Mouse (Mus musculus) heart, embryonic 12.5 days (tissue): Measurements from ENCODE around the gene Slc25a17. TPM values are rescaled to one million over a fixed set of nuclear protein-coding genes. Genes with fewer than 3 reads are reported as not detected.

Source experiments
- ATAC-seq: fragments of 200-750 bp; cut with Nextera tagmentation; 2 replicates; pipeline ENCODE4 v1.8.0; 2017; ENCODE audit warnings: moderate TSS enrichment, moderate library complexity; ENCODE audit not compliant: insufficient number of reproducible peaks, low FRiP score
- H3K27ac ChIP-seq: fragments of 300-500 bp; sonication (generic); 2 replicates; pipeline ENCODE4 v1.5.1; 2016; ENCODE audit warnings: mild to moderate bottlenecking, moderate library complexity; ENCODE audit not compliant: poor library complexity, severe bottlenecking
- H3K27me3 ChIP-seq: fragments of 300-500 bp; sonication (generic); replicated peaks from 2 replicates; pipeline ENCODE4 v1.6.1; 2016; ENCODE audit warnings: mild to moderate bottlenecking, moderate library complexity
- H3K36me3 ChIP-seq: fragments of 300-500 bp; sonication (generic); 2 replicates; pipeline ENCODE4 v1.6.1; 2016; ENCODE audit warnings: mild to moderate bottlenecking, moderate library complexity
- H3K4me1 ChIP-seq: fragments of 300-500 bp; sonication (generic); replicated peaks from 2 replicates; pipeline ENCODE4 v1.6.1; 2016; ENCODE audit warnings: mild to moderate bottlenecking
- H3K4me2 ChIP-seq: fragments of 300-500 bp; sonication (generic); 2 replicates; pipeline ENCODE4 v1.6.1; 2016; ENCODE audit warnings: mild to moderate bottlenecking, moderate library complexity
- H3K4me3 ChIP-seq: fragments of 300-500 bp; sonication (generic); 2 replicates; pipeline ENCODE4 v1.5.1; 2016; ENCODE audit warnings: mild to moderate bottlenecking
- H3K9ac ChIP-seq: fragments of 300-500 bp; sonication (generic); 2 replicates; pipeline ENCODE4 v1.6.1; 2016; ENCODE audit warnings: mild to moderate bottlenecking, moderate library complexity
- H3K9me3 ChIP-seq: fragments of 300-500 bp; sonication (generic); replicated peaks from 2 replicates; pipeline ENCODE4 v1.6.1; 2016; ENCODE audit warnings: mild to moderate bottlenecking, moderate library complexity
- WGBS: fragments of 180-500 bp; shearing (Covaris S2); methylation state at CpG from one replicate; pipeline ENCODE4 v1.1.7; 2016; 5-methylcytosine and 5-hydroxymethylcytosine counted together
- polyA plus RNA-seq: library from polyadenylated mRNA; unstranded; fragments of >200 nt; fragmentation: Nextera tagmentation; extraction: Ambion mirVana; gene quantifications from 2 replicates; pipeline ENCODE4 v1.2.1, GENCODE M21; 2016

Slc25a17 gene
- polyA plus RNA-seq, 1 experiment from 2014 or later: 54.1 TPM

GRCm38 (mm10) chr15:81320137-81320536 is 40.5 kb downstream of the Slc25a17 start:
- Histone ChIP-seq H3K27me3 (no peaks in the 10 kb centered on the region), H3K36me3 (peaks cover 75% of the 10 kb centered on the region), H3K9ac (no peak overlapping the region), H3K4me3 (no peak overlapping the region), H3K27ac (no peak overlapping the region), H3K4me1 (no peaks in the 10 kb centered on the region), H3K4me2 (no peak overlapping the region), H3K9me3 (peaks cover 6% of the 10 kb centered on the region; the same call in 1 of the 2 replicates)
- no peak for ATAC-seq
- WGBS: 86% methylated on average over 3 of the region's 3 CpGs

GRCm38 (mm10) chr15:81319462-81319861 is 41.1 kb downstream of the Slc25a17 start:
- Histone ChIP-seq H3K4me1 (no peaks in the 10 kb centered on the region), H3K9ac (no peak overlapping the region), H3K27me3 (no peaks in the 10 kb centered on the region), H3K9me3 (peaks cover 6% of the 10 kb centered on the region; the same call in 1 of the 2 replicates), H3K4me2 (no peak overlapping the region), H3K36me3 (peaks cover 74% of the 10 kb centered on the region), H3K27ac (no peak overlapping the region), H3K4me3 (no peak overlapping the region)
- ATAC-seq: no peak
- WGBS: 92% methylated on average over 9 of the region's 9 CpGs

DNA sequence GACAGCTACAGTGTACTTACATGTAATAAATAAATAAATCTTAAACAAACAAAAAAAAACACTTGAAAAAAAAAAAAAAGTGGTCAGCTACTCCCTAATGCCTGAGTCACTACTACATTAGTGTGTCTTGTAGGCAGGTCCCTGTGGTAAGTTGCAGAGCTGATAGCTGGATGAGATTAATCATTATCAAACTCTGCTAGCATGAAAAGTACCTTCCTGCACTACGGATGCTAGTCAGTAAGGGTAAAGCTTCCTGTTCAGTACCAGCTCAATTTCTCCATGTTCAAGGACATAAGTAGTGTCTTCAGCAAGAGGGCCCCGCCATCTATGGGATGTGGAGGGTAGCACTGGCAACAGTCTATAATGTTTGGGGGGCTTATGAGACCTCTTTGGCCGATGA is 46.7 kb downstream of the Slc25a17 start:
- Histone ChIP-seq H3K4me2 (no peak overlapping the region), H3K36me3 (peaks cover 39% of the 10 kb centered on the region), H3K9me3 (peaks cover 3% of the 10 kb centered on the region; the same call in 1 of the 2 replicates), H3K4me3 (no peak overlapping the region), H3K4me1 (no peaks in the 10 kb centered on the region), H3K27me3 (no peaks in the 10 kb centered on the region), H3K9ac (no peak overlapping the region), H3K27ac (no peak overlapping the region)
- no peak for ATAC-seq
- 83% methylated on average over 3 of the region's 3 CpGs for WGBS

GRCm38 (mm10) chr15:81311026-81311425 is 49.6 kb downstream of the Slc25a17 start:
- peaks cover 12% of the 10 kb centered on the region for H3K36me3 ChIP-seq
- H3K9ac ChIP-seq: no peak overlapping the region
- no peaks in the 10 kb centered on the region for H3K4me1 ChIP-seq
- 75% methylated on average over 6 of the region's 6 CpGs for WGBS
- no peak for ATAC-seq
- H3K4me2 ChIP-seq: no peak overlapping the region
- H3K9me3 ChIP-seq: no peaks in the 10 kb centered on the region
- no peaks in the 10 kb centered on the region for H3K27me3 ChIP-seq
- no peak overlapping the region for H3K4me3 ChIP-seq
- no peak overlapping the region for H3K27ac ChIP-seq

DNA sequence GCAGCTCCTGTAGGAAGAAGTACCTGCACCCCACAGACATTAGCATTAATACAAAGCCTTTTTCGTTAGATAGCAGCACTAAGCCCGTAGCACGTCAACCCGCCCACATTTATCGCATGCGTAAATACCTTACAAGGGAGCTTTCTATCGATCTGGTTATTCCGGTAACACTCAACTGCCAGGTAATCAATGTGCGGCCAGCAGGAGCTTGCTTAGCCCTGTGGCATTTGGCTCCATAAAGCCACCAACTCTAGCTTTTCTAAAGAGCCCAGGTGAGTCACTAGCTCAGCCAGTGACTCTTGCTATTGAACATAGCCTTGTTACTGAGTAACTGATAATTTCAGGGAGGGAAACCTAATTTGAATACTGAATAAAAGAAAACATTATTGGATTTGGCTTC is 50.3 kb downstream of the Slc25a17 start:
- Histone ChIP-seq H3K4me3 (no peak overlapping the region), H3K4me2 (no peak overlapping the region), H3K27ac (no peak overlapping the region), H3K36me3 (peaks cover 9% of the 10 kb centered on the region; the same call in 1 of the 2 replicates), H3K4me1 (no peaks in the 10 kb centered on the region), H3K9me3 (no peaks in the 10 kb centered on the region), H3K9ac (no peak overlapping the region), H3K27me3 (no peaks in the 10 kb centered on the region)
- no peak for ATAC-seq
- 89% methylated on average over 9 of the region's 9 CpGs for WGBS

DNA sequence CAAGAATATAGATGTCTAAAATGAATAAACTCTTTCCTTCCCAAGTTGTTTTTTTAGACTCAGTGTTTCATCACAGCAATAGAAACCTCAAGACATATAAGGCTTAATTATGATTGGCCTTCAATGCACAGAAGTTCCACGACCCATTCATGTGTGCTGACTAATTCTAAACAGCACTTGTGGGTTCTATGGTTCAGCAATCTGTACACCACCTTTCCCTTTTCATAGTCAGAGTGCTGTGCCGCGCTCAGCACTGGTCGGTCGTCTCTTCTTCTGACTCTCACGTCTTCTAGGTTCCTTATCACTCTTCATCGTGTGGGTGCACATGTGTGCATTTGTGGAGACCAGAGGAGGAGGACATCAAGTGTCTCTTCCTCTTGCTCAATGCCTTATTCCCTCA is 52.6 kb downstream of the Slc25a17 start:
- Histone ChIP-seq H3K4me1 (no peaks in the 10 kb centered on the region), H3K4me3 (no peak overlapping the region), H3K27me3 (no peaks in the 10 kb centered on the region), H3K4me2 (no peak overlapping the region), H3K27ac (no peak overlapping the region), H3K9ac (no peak overlapping the region), H3K36me3 (peaks cover 5% of the 10 kb centered on the region; the same call in 1 of the 2 replicates), H3K9me3 (peaks cover under 1% of the 10 kb centered on the region; the same call in 1 of the 2 replicates)
- 88% methylated on average over 7 of the region's 7 CpGs for WGBS
- ATAC-seq: no peak

DNA sequence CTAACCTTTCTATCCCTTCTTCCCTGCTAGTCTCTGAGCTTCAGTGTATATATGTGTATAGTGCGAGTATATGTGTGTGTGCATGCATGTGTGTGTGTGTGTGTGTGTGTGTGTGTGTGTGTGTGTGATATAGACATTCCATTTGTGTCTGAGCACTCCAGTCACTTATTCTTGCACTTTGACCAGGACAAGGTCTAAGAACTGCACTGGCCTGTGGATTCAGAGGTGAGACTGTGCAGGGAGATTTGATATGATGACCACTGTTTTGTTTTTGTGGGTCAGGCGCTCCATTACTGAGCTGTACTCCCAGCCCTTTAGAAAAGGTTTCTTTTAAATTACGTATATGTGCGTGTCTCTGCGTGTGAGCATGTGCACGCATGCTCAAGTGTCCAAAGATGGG is 54.1 kb downstream of the Slc25a17 start:
- H3K9ac ChIP-seq: no peak overlapping the region
- H3K4me2 ChIP-seq: no peak overlapping the region
- no peaks in the 10 kb centered on the region for H3K4me1 ChIP-seq
- H3K9me3 ChIP-seq: peaks cover 7% of the 10 kb centered on the region; the same call in 1 of the 2 replicates
- H3K27me3 ChIP-seq: no peaks in the 10 kb centered on the region
- ATAC-seq: no peak
- WGBS: 91% methylated on average over 6 of the region's 6 CpGs
- H3K27ac ChIP-seq: no peak overlapping the region
- no peak overlapping the region for H3K4me3 ChIP-seq
- no peaks in the 10 kb centered on the region for H3K36me3 ChIP-seq

DNA sequence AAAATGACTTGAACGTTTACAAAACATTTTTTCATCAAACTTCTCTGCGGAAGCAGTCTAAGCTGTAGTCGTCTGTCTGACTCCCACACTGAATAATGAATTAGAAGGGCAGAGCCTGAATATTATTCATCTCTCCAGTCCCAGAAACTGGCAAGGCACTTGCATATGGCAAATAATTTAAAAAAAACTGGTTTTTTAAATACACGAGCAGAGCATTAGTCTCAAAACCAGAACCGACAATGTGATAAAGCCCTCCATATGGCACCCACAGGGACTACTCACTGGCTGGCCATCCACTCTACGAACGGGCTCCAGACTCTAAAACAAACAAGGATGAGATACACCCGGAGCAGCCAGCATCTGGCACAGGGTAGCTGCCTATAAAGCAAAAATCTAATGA is 55.6 kb downstream of the Slc25a17 start:
- H3K36me3 ChIP-seq: no peaks in the 10 kb centered on the region
- no peak overlapping the region for H3K4me3 ChIP-seq
- no peak for ATAC-seq
- H3K27me3 ChIP-seq: no peaks in the 10 kb centered on the region
- H3K4me1 ChIP-seq: no peaks in the 10 kb centered on the region
- 65% methylated on average over 8 of the region's 8 CpGs for WGBS
- H3K27ac ChIP-seq: no peak overlapping the region
- no peak overlapping the region for H3K9ac ChIP-seq
- H3K9me3 ChIP-seq: peaks cover 7% of the 10 kb centered on the region; the same call in 1 of the 2 replicates
- no peak overlapping the region for H3K4me2 ChIP-seq

GRCm38 (mm10) chr15:81304006-81304405 is 56.6 kb downstream of the Slc25a17 start:
- H3K36me3 ChIP-seq: no peaks in the 10 kb centered on the region
- ATAC-seq: no peak
- H3K4me2 ChIP-seq: no peak overlapping the region
- H3K4me1 ChIP-seq: no peaks in the 10 kb centered on the region
- no peak overlapping the region for H3K27ac ChIP-seq
- H3K9me3 ChIP-seq: peaks cover 7% of the 10 kb centered on the region; the same call in 1 of the 2 replicates
- no peaks in the 10 kb centered on the region for H3K27me3 ChIP-seq
- H3K9ac ChIP-seq: no peak overlapping the region
- WGBS: 91% methylated on average over 7 of the region's 7 CpGs
- no peak overlapping the region for H3K4me3 ChIP-seq

DNA sequence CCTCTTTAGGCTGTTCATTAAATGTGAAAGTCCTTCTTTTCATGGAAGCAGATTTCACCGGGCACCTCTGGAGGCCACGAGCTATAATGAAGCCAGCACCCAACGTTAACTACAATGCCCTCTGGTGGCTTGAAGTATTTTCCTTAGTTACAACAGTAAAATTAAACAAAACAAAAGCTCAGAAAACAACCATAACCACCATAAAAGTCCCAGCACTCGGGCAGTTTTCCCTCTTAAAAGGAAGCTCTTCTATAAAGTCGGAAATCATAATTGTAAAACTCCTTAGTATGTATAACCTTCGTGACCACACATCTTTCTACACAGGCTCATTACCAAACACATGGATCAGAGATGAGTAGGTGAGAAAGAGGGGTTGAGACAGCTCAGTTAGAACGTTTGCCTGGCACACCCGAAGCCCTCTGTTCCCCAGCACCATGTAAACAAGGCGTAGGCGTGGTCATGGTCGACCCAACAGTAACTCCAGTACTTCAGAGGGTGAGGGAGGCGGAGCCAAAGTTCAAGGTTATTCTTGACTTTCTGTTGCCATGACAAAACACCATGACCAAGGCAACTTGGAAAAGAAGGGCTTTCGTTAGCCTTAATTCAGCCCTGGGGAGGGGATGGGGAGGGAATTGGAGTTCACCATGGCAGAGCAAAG is 58.3 kb downstream of the Slc25a17 start:
- Histone ChIP-seq H3K4me2 (no peak overlapping the region), H3K27me3 (no peaks in the 10 kb centered on the region), H3K4me1 (no peaks in the 10 kb centered on the region), H3K9me3 (peaks cover 7% of the 10 kb centered on the region; the same call in 1 of the 2 replicates), H3K27ac (no peak overlapping the region), H3K36me3 (no peaks in the 10 kb centered on the region), H3K4me3 (no peak overlapping the region), H3K9ac (no peak overlapping the region)
- 63% methylated on average over 13 of the region's 13 CpGs for WGBS
- ATAC-seq: no peak

DNA sequence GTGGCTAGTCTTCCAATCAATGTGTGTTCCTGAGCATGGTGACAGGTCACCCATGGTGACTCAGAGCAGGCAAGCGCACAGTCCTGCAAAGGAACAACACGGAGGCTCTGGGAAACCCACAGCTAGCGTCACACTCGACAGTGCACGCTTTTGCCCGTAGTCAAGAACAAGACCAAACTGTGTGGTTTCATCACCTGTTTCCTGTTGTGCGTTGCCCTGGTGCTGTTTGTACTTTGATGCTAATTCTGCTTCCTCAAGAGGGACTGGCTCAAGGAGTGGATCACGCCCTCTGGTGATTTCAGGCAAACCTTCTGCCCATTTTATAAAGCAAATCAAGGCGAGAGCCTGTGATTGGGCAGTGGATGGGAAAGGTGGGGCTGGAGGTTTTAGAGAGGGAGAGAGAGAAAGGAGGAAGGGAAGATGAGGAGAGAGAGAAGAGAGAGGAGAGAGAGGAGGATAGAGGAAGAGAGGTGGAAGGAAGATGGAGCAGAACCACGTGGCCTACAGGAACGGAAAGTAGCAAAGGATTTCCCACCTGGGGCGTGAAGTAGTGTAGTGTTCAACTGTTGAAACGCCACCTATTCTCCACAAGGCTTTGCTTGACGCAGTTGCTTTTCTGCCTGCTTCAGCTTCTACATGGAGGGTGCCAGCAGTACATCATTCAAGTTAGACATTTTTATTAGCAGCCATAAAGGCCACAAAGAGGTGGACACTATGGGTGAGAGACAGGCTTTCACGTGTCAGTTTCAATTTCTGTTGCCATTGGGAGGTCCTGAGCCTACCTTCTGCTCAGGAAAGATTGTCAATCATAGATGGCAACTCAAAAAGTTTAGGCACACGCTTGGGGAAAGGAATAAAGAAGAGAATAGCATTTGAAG is 59.2 kb downstream of the Slc25a17 start:
- no peaks in the 10 kb centered on the region for H3K36me3 ChIP-seq
- H3K4me3 ChIP-seq: no peak overlapping the region
- H3K4me1 ChIP-seq: no peaks in the 10 kb centered on the region
- WGBS: 65% methylated on average over 16 of the region's 16 CpGs
- no peak overlapping the region for H3K4me2 ChIP-seq
- peaks cover 7% of the 10 kb centered on the region; the same call in 1 of the 2 replicates for H3K9me3 ChIP-seq
- no peak overlapping the region for H3K9ac ChIP-seq
- no peaks in the 10 kb centered on the region for H3K27me3 ChIP-seq
- no peak for ATAC-seq
- H3K27ac ChIP-seq: no peak overlapping the region
